Mouse (Mus musculus): ENCODE measurements around the gene Six3.

Gene Six3

GRCm38 (mm10) chr17:85613266-85613860 is at the start of gene Six3:
TSS of gene Six3 (plus strand) at chr17:85613608.
- ATAC-seq (ENCODE audit: low TSS enrichment), result no peak

- ATAC-seq (ENCODE audit: low TSS enrichment), result no peak
Observed at GRCm38 (mm10) chr17:85564107-85564506, 49.3 kb upstream of the Six3 start.

- ATAC-seq (ENCODE audit: low TSS enrichment), result no peak
Observed at GRCm38 (mm10) chr17:85574023-85574422, 39.4 kb upstream of the Six3 start.

GRCm38 (mm10) chr17:85578290-85578689 is 35.1 kb upstream of the Six3 start:
- ATAC-seq (ENCODE audit: low TSS enrichment), result no peak

- no peak for ATAC-seq (ENCODE audit: low TSS enrichment)
Observed at GRCm38 (mm10) chr17:85579350-85579749, 34.1 kb upstream of the Six3 start.

GRCm38 (mm10) chr17:85580221-85580620 is 33.2 kb upstream of the Six3 start:
- no peak for ATAC-seq (ENCODE audit: low TSS enrichment)

GRCm38 (mm10) chr17:85584170-85584569 is 29.2 kb upstream of the Six3 start:
- ATAC-seq (ENCODE audit: low TSS enrichment), result no peak

GRCm38 (mm10) chr17:85584573-85584972 is 28.8 kb upstream of the Six3 start:
- no peak for ATAC-seq (ENCODE audit: low TSS enrichment)

- no peak for ATAC-seq (ENCODE audit: low TSS enrichment)
Observed at GRCm38 (mm10) chr17:85585779-85586178, 27.6 kb upstream of the Six3 start.

GRCm38 (mm10) chr17:85591976-85592375 is 21.4 kb upstream of the Six3 start:
- ATAC-seq (ENCODE audit: low TSS enrichment), result no peak

GRCm38 (mm10) chr17:85595853-85596252 is 17.6 kb upstream of the Six3 start:
- ATAC-seq (ENCODE audit: low TSS enrichment), result no peak

- no peak for ATAC-seq (ENCODE audit: low TSS enrichment)
Observed at GRCm38 (mm10) chr17:85596341-85596890, 17.0 kb upstream of the Six3 start.

- ATAC-seq (ENCODE audit: low TSS enrichment), result no peak
Observed at GRCm38 (mm10) chr17:85599520-85599919, 13.9 kb upstream of the Six3 start.

GRCm38 (mm10) chr17:85606463-85606862 is 6.9 kb upstream of the Six3 start:
- no peak for ATAC-seq (ENCODE audit: low TSS enrichment)

- ATAC-seq (ENCODE audit: low TSS enrichment), result no peak
Observed at GRCm38 (mm10) chr17:85607556-85608365, 5.6 kb upstream of the Six3 start.

- ATAC-seq (ENCODE audit: low TSS enrichment), result no peak
Observed at GRCm38 (mm10) chr17:85608366-85609093, 4.9 kb upstream of the Six3 start.

- ATAC-seq (ENCODE audit: low TSS enrichment), result no peak
Observed at GRCm38 (mm10) chr17:85609094-85609425, 4.3 kb upstream of the Six3 start.

GRCm38 (mm10) chr17:85609621-85610392 is 3.6 kb upstream of the Six3 start:
- no peak for ATAC-seq (ENCODE audit: low TSS enrichment)

GRCm38 (mm10) chr17:85610393-85611115 is 2.9 kb upstream of the Six3 start:
- ATAC-seq (ENCODE audit: low TSS enrichment), result no peak

GRCm38 (mm10) chr17:85611521-85612515 is 1.6 kb upstream of the Six3 start:
- no peak for ATAC-seq (ENCODE audit: low TSS enrichment)
